Mouse (Mus musculus): ENCODE measurements around the gene Gm28305. TPM values are rescaled to one million over a fixed set of nuclear protein-coding genes. Genes with fewer than 3 reads are reported as not detected.

Gm28305 gene
- not detected in 2 replicates for polyA plus RNA-seq (2015; fragmentation: Nextera tagmentation; extraction: Ambion mirVana)

- 50% methylated on average over 2 of the region's 2 CpGs for WGBS (ENCODE audit: insufficient replicate concordance)
- H3K4me3 ChIP-seq (ENCODE audit: low read depth, low read length), result no peak within 1 kb of the TSS
- DNase-seq (no peak), ATAC-seq (no peak)
- H3K36me3 ChIP-seq (replicated peaks; ENCODE audit: insufficient read depth, low read length), result peaks cover 9% of the 10 kb centered on the region; the same call in 1 of the 2 replicates
- H3K4me1 ChIP-seq (ENCODE audit: insufficient read depth), result 0 out of 2 replicates have a peak, but pooled peaks cover 2% of the 10 kb centered on the region
- no peaks in the 10 kb centered on the region for H3K9me3 ChIP-seq (ENCODE audit: low read length)
- no peak within 1 kb of the TSS for H3K27ac ChIP-seq (ENCODE audit: low read depth)
- TF ChIP-seq EP300 (IDR thresholded peaks at IDR 0.05; ENCODE audit: low read depth) (no peak), CTCF (IDR thresholded peaks at IDR 0.05; ENCODE audit: low read depth) (no peak)
- H3K27me3 ChIP-seq (ENCODE audit: insufficient read depth, low read length), result no peaks in the 10 kb centered on the region
- H3K9ac ChIP-seq (replicated peaks), result no peak within 1 kb of the TSS
- no peak within 1 kb of the TSS; the same call in 1 of the 2 replicates for H3K4me2 ChIP-seq (ENCODE audit: low read depth, low read length)
Measured at GRCm38 (mm10) chr9:104040362-104040761, at the start of gene Gm28305. TSS of gene Gm28305 (plus strand) at chr9:104040662.

- no peak overlapping the region for H3K27ac ChIP-seq (ENCODE audit: low read depth)
- DNase-seq, result peak; percentile 41
- WGBS (ENCODE audit: insufficient replicate concordance), result 3% methylated on average over 2 of the region's 2 CpGs
- H3K4me1 ChIP-seq (ENCODE audit: insufficient read depth), result peaks cover 7% of the 10 kb centered on the region
- TF ChIP-seq CTCF (IDR thresholded peaks at IDR 0.05; ENCODE audit: low read depth), result peak; percentile 66
- TF ChIP-seq EP300 (IDR thresholded peaks at IDR 0.05; ENCODE audit: low read depth), result no peak
- ATAC-seq, result no peak
- no peaks in the 10 kb centered on the region for H3K27me3 ChIP-seq (ENCODE audit: insufficient read depth, low read length)
- no peak overlapping the region for H3K9ac ChIP-seq (replicated peaks)
- no peaks in the 10 kb centered on the region for H3K36me3 ChIP-seq (replicated peaks; ENCODE audit: insufficient read depth, low read length)
- H3K4me2 ChIP-seq (ENCODE audit: low read depth, low read length), result no peak overlapping the region
- no peak overlapping the region for H3K4me3 ChIP-seq (ENCODE audit: low read depth, low read length)
- no peaks in the 10 kb centered on the region for H3K9me3 ChIP-seq (ENCODE audit: low read length)
Measured at GRCm38 (mm10) chr9:103996496-103996895, 44.0 kb upstream of the Gm28305 start.

GRCm38 (mm10) chr9:104000601-104001000, 39.9 kb upstream of the Gm28305 start:
- no peaks in the 10 kb centered on the region for H3K9me3 ChIP-seq (ENCODE audit: low read length)
- ATAC-seq (no peak), DNase-seq (no peak)
- peak overlapping the region; percentile 24; the same call in 1 of the 2 replicates for H3K4me2 ChIP-seq (ENCODE audit: low read depth, low read length)
- H3K36me3 ChIP-seq (replicated peaks; ENCODE audit: insufficient read depth, low read length), result no peaks in the 10 kb centered on the region
- H3K27ac ChIP-seq (ENCODE audit: low read depth), result peak overlapping the region; percentile 58; the same call in 1 of the 2 replicates
- no peaks in the 10 kb centered on the region for H3K27me3 ChIP-seq (ENCODE audit: insufficient read depth, low read length)
- H3K4me3 ChIP-seq (ENCODE audit: low read depth, low read length), result no peak overlapping the region
- 41% methylated on average over 3 of the region's 3 CpGs for WGBS (ENCODE audit: insufficient replicate concordance)
- TF ChIP-seq EP300 (IDR thresholded peaks at IDR 0.05; ENCODE audit: low read depth) (no peak), CTCF (IDR thresholded peaks at IDR 0.05; ENCODE audit: low read depth) (no peak)
- no peak overlapping the region for H3K9ac ChIP-seq (replicated peaks)
- peaks cover 10% of the 10 kb centered on the region for H3K4me1 ChIP-seq (ENCODE audit: insufficient read depth)

GRCm38 (mm10) chr9:104001921-104002859, 38.3 kb upstream of the Gm28305 start, which contains the start of gene Nphp3:
TSS of gene Nphp3 (plus strand) at chr9:104002544.
- peak within 1 kb of the TSS; percentile 67 for H3K9ac ChIP-seq (replicated peaks)
- H3K4me1 ChIP-seq (ENCODE audit: insufficient read depth), result peaks cover 10% of the 10 kb centered on the region
- TF ChIP-seq CTCF (IDR thresholded peaks at IDR 0.05; ENCODE audit: low read depth) (0 out of 2 replicates have a peak, but pooled peaks have one; percentile 21), EP300 (IDR thresholded peaks at IDR 0.05; ENCODE audit: low read depth) (no peak)

GRCm38 (mm10) chr9:104002913-104003330, 37.5 kb upstream of the Gm28305 start:
- Histone ChIP-seq H3K4me3 (ENCODE audit: low read depth, low read length) (peak overlapping the region; percentile 66), H3K9me3 (ENCODE audit: low read length) (no peaks in the 10 kb centered on the region), H3K9ac (replicated peaks) (peak overlapping the region; percentile 67), H3K4me1 (ENCODE audit: insufficient read depth) (peaks cover 10% of the 10 kb centered on the region), H3K36me3 (replicated peaks; ENCODE audit: insufficient read depth, low read length) (no peaks in the 10 kb centered on the region; the same call in 1 of the 2 replicates), H3K27me3 (ENCODE audit: insufficient read depth, low read length) (no peaks in the 10 kb centered on the region), H3K4me2 (ENCODE audit: low read depth, low read length) (peak overlapping the region; percentile 88), H3K27ac (ENCODE audit: low read depth) (peak overlapping the region; percentile 65)
- TF ChIP-seq CTCF (IDR thresholded peaks at IDR 0.05; ENCODE audit: low read depth), result peak; percentile 72
- TF ChIP-seq EP300 (IDR thresholded peaks at IDR 0.05; ENCODE audit: low read depth), result no peak
- DNase-seq (peak; percentile 74), ATAC-seq (peak; percentile 44)
- WGBS (ENCODE audit: insufficient replicate concordance), result under 1% methylated on average over 33 of the region's 37 CpGs

More at GRCm38 (mm10) chr9:104001921-104002859, 38.3 kb upstream of the Gm28305 start, which contains the start of gene Nphp3:
- ATAC-seq, result peak; percentile 93
- DNase-seq, result peak; percentile 98
- Histone ChIP-seq H3K27me3 (ENCODE audit: insufficient read depth, low read length) (no peaks in the 10 kb centered on the region), H3K36me3 (replicated peaks; ENCODE audit: insufficient read depth, low read length) (no peaks in the 10 kb centered on the region), H3K27ac (ENCODE audit: low read depth) (peak within 1 kb of the TSS; percentile 74), H3K4me2 (ENCODE audit: low read depth, low read length) (peak within 1 kb of the TSS; percentile 88), H3K9me3 (ENCODE audit: low read length) (no peaks in the 10 kb centered on the region), H3K4me3 (ENCODE audit: low read depth, low read length) (peak within 1 kb of the TSS; percentile 66)
- 1% methylated on average over 54 of the region's 55 CpGs for WGBS (ENCODE audit: insufficient replicate concordance)

GRCm38 (mm10) chr9:104014526-104014925, 25.9 kb upstream of the Gm28305 start:
- Histone ChIP-seq H3K27me3 (ENCODE audit: insufficient read depth, low read length) (no peaks in the 10 kb centered on the region), H3K36me3 (replicated peaks; ENCODE audit: insufficient read depth, low read length) (peaks cover 11% of the 10 kb centered on the region; the same call in 1 of the 2 replicates), H3K4me3 (ENCODE audit: low read depth, low read length) (no peak overlapping the region), H3K9ac (replicated peaks) (no peak overlapping the region), H3K4me1 (ENCODE audit: insufficient read depth) (no peaks in the 10 kb centered on the region), H3K27ac (ENCODE audit: low read depth) (no peak overlapping the region), H3K9me3 (ENCODE audit: low read length) (no peaks in the 10 kb centered on the region), H3K4me2 (ENCODE audit: low read depth, low read length) (no peak overlapping the region)
- TF ChIP-seq CTCF (IDR thresholded peaks at IDR 0.05; ENCODE audit: low read depth) (no peak), EP300 (IDR thresholded peaks at IDR 0.05; ENCODE audit: low read depth) (no peak)
- ATAC-seq (no peak), DNase-seq (no peak)
- WGBS (ENCODE audit: insufficient replicate concordance), result 52% methylated on average over 1 of the region's 1 CpGs
